Mouse (Mus musculus) kidney, postnatal 36 days (tissue): ENCODE measurements around the gene Olfr480.

Source experiments
- DNase-seq, 2 experiments: peaks; one replicate each; pipeline ENCODE4 v3.0.0; 2021 to 2022; ENCODE audit warnings: mixed read lengths in 2 of 2

Gene Olfr480

GRCm38 (mm10) chr7:108067246-108067645 lies at the start of gene Olfr480:
Gene Olfr480 (minus strand): TSS chr7:108067346.
- no peak for DNase-seq

- DNase-seq, result no peak
These were observed 33.4 kb upstream of the Olfr480 start, which contains the start of gene Olfr483 for GRCm38 (mm10) chr7:108100549-108100948. Gene Olfr483 (plus strand): TSS chr7:108100849.

- no peak for DNase-seq
These were observed 30.3 kb upstream of the Olfr480 start, which contains the start of gene Olfr482 for GRCm38 (mm10) chr7:108097486-108097885. Gene Olfr482 (minus strand): TSS chr7:108097586.

DNA sequence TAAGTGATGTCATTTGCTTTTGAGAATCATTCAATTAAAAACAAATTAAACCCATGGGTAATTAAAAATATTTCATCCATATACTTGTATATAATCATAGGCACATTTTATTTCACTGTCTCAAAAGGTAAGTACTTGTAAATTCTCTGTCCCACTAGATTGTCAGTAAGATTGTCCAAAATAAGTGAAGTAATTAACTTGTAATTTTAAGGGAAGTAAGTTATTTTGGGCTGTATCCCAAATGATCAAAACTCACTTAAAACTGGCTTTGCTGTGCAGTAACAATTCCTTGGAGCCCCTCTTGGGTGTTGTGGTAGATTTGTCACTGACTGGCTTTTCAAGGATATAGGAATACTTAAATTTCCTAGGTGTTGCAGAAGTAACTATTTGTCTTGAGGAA lies 12.4 kb upstream of the Olfr480 start, which contains the start of gene Olfr481:
Gene Olfr481, plus strand, starts transcription at position 301 of the 400 bp plus-strand sequence.
- no peak for DNase-seq

GRCm38 (mm10) chr7:108050393-108050792 lies 16.8 kb downstream of the Olfr480 start, which contains the start of gene Olfr479:
Gene Olfr479 (plus strand): TSS chr7:108050693.
- no peak for DNase-seq

DNA sequence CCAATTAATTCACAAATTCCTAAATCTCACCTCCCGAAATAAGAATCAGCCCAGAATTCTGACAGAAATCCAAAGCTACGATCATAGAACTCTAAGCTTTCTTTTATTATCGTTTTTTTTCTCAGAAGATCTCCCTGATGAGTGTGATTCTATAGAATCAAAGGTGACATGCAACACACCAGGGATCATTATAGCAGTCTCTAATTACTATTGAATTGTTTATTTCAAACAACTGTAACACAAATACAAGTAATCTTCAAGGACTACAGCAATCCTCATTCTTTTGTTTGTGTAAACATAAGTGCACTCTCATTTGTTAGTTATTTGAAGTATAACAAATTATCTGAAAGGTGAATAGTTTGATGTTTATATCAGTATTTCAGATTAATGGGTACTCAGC lies 33.3 kb downstream of the Olfr480 start, which contains the start of gene Olfr478:
Gene Olfr478, minus strand, starts transcription at position 101 of the 400 bp plus-strand sequence.
- DNase-seq, result no peak
